In the genomic region with DNA sequence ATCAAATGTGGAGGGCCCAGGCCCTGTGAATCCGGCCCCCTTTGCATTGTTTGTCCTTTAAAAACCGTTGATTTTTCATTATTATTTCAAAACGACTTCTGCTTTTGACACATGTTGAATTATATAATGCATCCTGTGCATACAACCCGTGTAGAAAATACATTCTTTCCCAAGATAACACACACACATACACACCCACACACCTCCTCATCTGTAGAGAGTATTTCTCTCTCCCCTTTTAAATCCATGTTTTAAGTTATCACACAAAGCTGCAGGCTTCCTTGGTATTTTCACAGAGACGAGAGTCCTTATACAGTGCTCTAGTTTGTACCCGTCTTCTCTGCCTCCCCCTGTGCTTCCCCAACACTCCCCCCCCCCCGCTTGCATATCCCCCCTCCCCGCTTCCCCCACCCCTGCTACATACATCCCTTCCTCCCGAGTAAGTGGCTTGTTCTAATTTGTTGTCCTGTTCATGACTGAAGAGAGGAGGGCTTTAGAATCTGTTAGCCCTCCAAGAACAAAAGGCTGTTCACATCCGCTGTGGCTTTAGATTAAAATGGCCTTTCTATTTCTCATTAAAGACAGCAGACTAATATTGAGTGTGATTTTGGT, we compare ENCODE assay signal across 9 mouse cellular contexts.
DNase-seq lines count a peak whose midpoint lies in the region; ATAC-seq and TF ChIP-seq lines count a peak whose summit lies in the region.
"Had no signal": no experiment of that assay in that cellular context is flagged by ENCODE, and none has a peak within 500 bp of the region (broad histone marks: within the 10 kb centered on the region; RNA-seq: fewer than 3 reads in every experiment).

No protein-coding gene starts in this region.

- no peak for DNase-seq in kidney, postnatal 0 days (ENCODE audit: low spot score)
- no peak for DNase-seq in kidney, postnatal 10 days
- no peak for DNase-seq in forebrain, embryonic 11.5 days (ENCODE audit: low spot score)
- DNase-seq in thymus, postnatal 10 days (ENCODE audit: low spot score in 2 of 2): no peak
- DNase-seq in gastrocnemius, adult 18-20 months (ENCODE audit: low spot score): no peak
- DNase-seq: adrenal gland, postnatal 25 days had no signal

- H3K4me3 ChIP-seq in kidney, postnatal 0 days (replicated peaks; ENCODE audit: low read depth, low read length): no peak overlapping the region
- H3K4me3 ChIP-seq in forebrain, embryonic 11.5 days (ENCODE audit: low read depth, low read length): no peak overlapping the region
- H3K4me3 ChIP-seq in hindbrain, embryonic 15.5 days: no peak overlapping the region
- no peak overlapping the region for H3K4me3 ChIP-seq in midbrain, embryonic 16.5 days (ENCODE audit: low read depth, low read length)

- TF ChIP-seq CTCF in kidney, postnatal 0 days (IDR thresholded peaks at IDR 0.05; ENCODE audit: low read depth): no peak

- H3K36me3 ChIP-seq in kidney, postnatal 0 days (ENCODE audit: insufficient read depth, low read length): no peaks in the 10 kb centered on the region
- no peaks in the 10 kb centered on the region for H3K36me3 ChIP-seq in forebrain, embryonic 11.5 days (ENCODE audit: control insufficient read depth, insufficient read depth, low read length)
- H3K36me3 ChIP-seq in hindbrain, embryonic 15.5 days: no peaks in the 10 kb centered on the region
- no peaks in the 10 kb centered on the region for H3K36me3 ChIP-seq in midbrain, embryonic 16.5 days (ENCODE audit: control insufficient read depth, insufficient read depth, low read length)

- peaks cover 15% of the 10 kb centered on the region for H3K4me1 ChIP-seq in kidney, postnatal 0 days (replicated peaks; ENCODE audit: insufficient read depth, low read length)
- peaks cover 17% of the 10 kb centered on the region; the same call in 1 of the 2 replicates for H3K4me1 ChIP-seq in forebrain, embryonic 11.5 days (replicated peaks; ENCODE audit: control insufficient read depth, insufficient read depth, low read length)
- H3K4me1 ChIP-seq in hindbrain, embryonic 15.5 days (replicated peaks): peaks cover 23% of the 10 kb centered on the region
- H3K4me1 ChIP-seq in midbrain, embryonic 16.5 days (ENCODE audit: control insufficient read depth, insufficient read depth, low read length): peaks cover 12% of the 10 kb centered on the region

- no peak overlapping the region; the same call in 1 of the 2 replicates for H3K4me2 ChIP-seq in kidney, postnatal 0 days (ENCODE audit: low read length)
- H3K4me2 ChIP-seq in forebrain, embryonic 11.5 days (ENCODE audit: low read depth, low read length, severe bottlenecking): peak overlapping the region; percentile 31
- H3K4me2 ChIP-seq in hindbrain, embryonic 15.5 days: peak overlapping the region; percentile 35
- peak overlapping the region; percentile 29; the same call in 1 of the 2 replicates for H3K4me2 ChIP-seq in midbrain, embryonic 16.5 days (ENCODE audit: low read length)

- H3K27ac ChIP-seq in kidney, postnatal 0 days: peak overlapping the region; percentile 87
- H3K27ac ChIP-seq in forebrain, embryonic 11.5 days (ENCODE audit: low read depth, low read length): peak overlapping the region; percentile 72
- H3K27ac ChIP-seq in hindbrain, embryonic 15.5 days (replicated peaks): peak overlapping the region; percentile 86
- peak overlapping the region; percentile 79 for H3K27ac ChIP-seq in midbrain, embryonic 16.5 days (ENCODE audit: low read length)

- no peak overlapping the region for H3K9ac ChIP-seq in kidney, postnatal 0 days (ENCODE audit: low read depth, low read length)
- peak overlapping the region; percentile 30 for H3K9ac ChIP-seq in forebrain, embryonic 11.5 days (ENCODE audit: low read length)
- H3K9ac ChIP-seq in hindbrain, embryonic 15.5 days: 0 out of 2 replicates have a peak overlapping the region, but pooled peaks have one; percentile 0
- peak overlapping the region; percentile 41; the same call in 1 of the 2 replicates for H3K9ac ChIP-seq in midbrain, embryonic 16.5 days (ENCODE audit: low read depth, low read length)

- no peak for ATAC-seq in kidney, postnatal 0 days (replicated peaks; ENCODE audit: low FRiP score, low read depth)
- ATAC-seq in forebrain, embryonic 11.5 days (replicated peaks; ENCODE audit: low FRiP score): peak; percentile 42
- ATAC-seq in hindbrain, embryonic 15.5 days (ENCODE audit: low FRiP score, low read depth): peak; percentile 47
- peak; percentile 55 for ATAC-seq in midbrain, embryonic 16.5 days
- ATAC-seq in inflammation-experienced regulatory T-cells, adult 6 months: no peak

- H3K9me3 ChIP-seq in kidney, postnatal 0 days (replicated peaks; ENCODE audit: low read length): no peaks in the 10 kb centered on the region
- H3K9me3 ChIP-seq in forebrain, embryonic 11.5 days (ENCODE audit: control insufficient read depth, low read length): no peaks in the 10 kb centered on the region
- H3K9me3 ChIP-seq in hindbrain, embryonic 15.5 days: no peaks in the 10 kb centered on the region
- H3K9me3 ChIP-seq in midbrain, embryonic 16.5 days (replicated peaks; ENCODE audit: control insufficient read depth, low read length, poor library complexity, severe bottlenecking): no peaks in the 10 kb centered on the region

- 34% methylated on average over 10 of the region's 10 CpGs for WGBS in kidney, postnatal 0 days
- 35% methylated on average over 10 of the region's 10 CpGs for WGBS in forebrain, embryonic 11.5 days
- whole genome bisulfite sequencing in hindbrain, embryonic 15.5 days: 20% methylated on average over 10 of the region's 10 CpGs
- WGBS in midbrain, embryonic 16.5 days: 33% methylated on average over 10 of the region's 10 CpGs

- H3K27me3 ChIP-seq in kidney, postnatal 0 days (ENCODE audit: insufficient read depth, low read length): no peaks in the 10 kb centered on the region
- H3K27me3 ChIP-seq in forebrain, embryonic 11.5 days (ENCODE audit: control insufficient read depth, insufficient read depth, low read length): no peaks in the 10 kb centered on the region
- H3K27me3 ChIP-seq in hindbrain, embryonic 15.5 days: no peaks in the 10 kb centered on the region
- no peaks in the 10 kb centered on the region for H3K27me3 ChIP-seq in midbrain, embryonic 16.5 days (ENCODE audit: control insufficient read depth, insufficient read depth, low read depth, low read length)

Comparison
In these comparisons a context has a peak if more than half of its experiments do, and no peak if none do; other contexts are left out.
1. ATAC-seq: peak in forebrain, embryonic 11.5 days (single experiment), hindbrain, embryonic 15.5 days (single experiment) and midbrain, embryonic 16.5 days (single experiment); none in kidney, postnatal 0 days (single experiment) and inflammation-experienced regulatory T-cells, adult 6 months (single experiment).
2. Peak in every context shown above with its lines, with median percentiles within 50 percentile points of each other: H3K27ac ChIP-seq.